Mouse (Mus musculus) heart, adult 10 weeks (tissue): Measurements from ENCODE around the gene Gorab. TPM values are rescaled to one million over a fixed set of nuclear protein-coding genes. Genes with fewer than 3 reads are reported as not detected.

Experiments
- polyA plus RNA-seq: library from polyadenylated mRNA; stranded (reverse); fragments of 350-450 nt; fragmentation: Illumina TruSeq; extraction: RNeasy Lipid Tissue Mini Kit (QIAGEN cat#74804); gene quantifications from one replicate; pipeline ENCODE4 v1.2.3, GENCODE M21; 2014; ENCODE audit warnings: low read depth, low replicate concordance

The Gorab gene
- 3.6 TPM for polyA plus RNA-seq

GRCm38 (mm10) chr1:163403498-163404126 lies at the start of gene Gorab:
Gene Gorab, minus strand, starts transcription at chr1:163403669.

Other genes starting within 250 kb of the Gorab start
- gene Prrx1, start 90.0 kb downstream of the Gorab start, polyA plus RNA-seq = 32.5 TPM